Mouse (Mus musculus): Measurements from ENCODE around the gene Sec14l2. TPM values are rescaled to one million over a fixed set of nuclear protein-coding genes. Genes with fewer than 3 reads are reported as not detected.
A peak's percentile ranks its signal among the peaks of the same experiment; 100 is the strongest.
"Not testable (repeated sequence)": the region's sequence is repeated elsewhere in the genome, so short reads cannot be mapped to it uniquely, and the experiment has no call there.

The Sec14l2 gene
- total RNA-seq, 2 experiments from 2014 or later: 2.3 to 2.6 TPM

- DNase-seq (ENCODE audit: low spot score in 2 of 2): no peak
Observed at GRCm38 (mm10) chr11:4134400-4134799, 11.2 kb upstream of the Sec14l2 start.

- DNase-seq (ENCODE audit: low spot score in 2 of 2): no peak
Observed at GRCm38 (mm10) chr11:4133450-4133849, 10.2 kb upstream of the Sec14l2 start.

GRCm38 (mm10) chr11:4128461-4128860, 5.2 kb upstream of the Sec14l2 start:
- DNase-seq (ENCODE audit: low spot score in 2 of 2): not testable (repeated sequence)

GRCm38 (mm10) chr11:4127059-4127458, 3.8 kb upstream of the Sec14l2 start:
- no peak for DNase-seq (ENCODE audit: low spot score in 2 of 2)

- DNase-seq (ENCODE audit: low spot score in 2 of 2): no peak
Observed at GRCm38 (mm10) chr11:4123922-4124321, 707 bp upstream of the Sec14l2 start.

GRCm38 (mm10) chr11:4122226-4122625, 989 bp downstream of the Sec14l2 start:
- DNase-seq (ENCODE audit: low spot score in 2 of 2): no peak

- DNase-seq (ENCODE audit: low spot score in 2 of 2): no peak
Observed at GRCm38 (mm10) chr11:4121691-4122090, 1.5 kb downstream of the Sec14l2 start.

- DNase-seq (ENCODE audit: low spot score in 2 of 2): no peak
Observed at GRCm38 (mm10) chr11:4119635-4120034, 3.6 kb downstream of the Sec14l2 start.

GRCm38 (mm10) chr11:4118081-4118921, 4.9 kb downstream of the Sec14l2 start:
- DNase-seq (ENCODE audit: low spot score in 2 of 2): peak; percentile 42 to 62

- no peak for DNase-seq (ENCODE audit: low spot score in 2 of 2)
Observed at GRCm38 (mm10) chr11:4117372-4118071, 5.7 kb downstream of the Sec14l2 start.

GRCm38 (mm10) chr11:4116458-4117141, 6.6 kb downstream of the Sec14l2 start:
- no peak for DNase-seq (ENCODE audit: low spot score in 2 of 2)

- DNase-seq (ENCODE audit: low spot score in 2 of 2): no peak
Observed at GRCm38 (mm10) chr11:4115407-4115806, 7.8 kb downstream of the Sec14l2 start.

- DNase-seq (ENCODE audit: low spot score in 2 of 2): not testable (repeated sequence)
Observed at GRCm38 (mm10) chr11:4114541-4114940, 8.7 kb downstream of the Sec14l2 start.

GRCm38 (mm10) chr11:4113970-4114369, 9.2 kb downstream of the Sec14l2 start:
- DNase-seq (ENCODE audit: low spot score in 2 of 2): no peak

- DNase-seq (ENCODE audit: low spot score in 2 of 2): no peak
Observed at GRCm38 (mm10) chr11:4113496-4113895, 9.7 kb downstream of the Sec14l2 start.

- no peak for DNase-seq (ENCODE audit: low spot score in 2 of 2)
Observed at GRCm38 (mm10) chr11:4112861-4113260, 10.4 kb downstream of the Sec14l2 start.

- DNase-seq (ENCODE audit: low spot score in 2 of 2): no peak
Observed at GRCm38 (mm10) chr11:4112033-4112432, 11.2 kb downstream of the Sec14l2 start.

- no peak for DNase-seq (ENCODE audit: low spot score in 2 of 2)
Observed at GRCm38 (mm10) chr11:4108691-4109090, 14.5 kb downstream of the Sec14l2 start.

GRCm38 (mm10) chr11:4107901-4108300, 15.3 kb downstream of the Sec14l2 start:
- DNase-seq (ENCODE audit: low spot score in 2 of 2): not testable (repeated sequence)

GRCm38 (mm10) chr11:4105444-4105843, 17.8 kb downstream of the Sec14l2 start:
- DNase-seq (ENCODE audit: low spot score in 2 of 2): no peak

- DNase-seq (ENCODE audit: low spot score in 2 of 2): no peak
Observed at GRCm38 (mm10) chr11:4104989-4105388, 18.2 kb downstream of the Sec14l2 start.

GRCm38 (mm10) chr11:4103522-4103921, 19.7 kb downstream of the Sec14l2 start:
- DNase-seq (ENCODE audit: low spot score in 2 of 2): no peak

Measured in gastrocnemius, postnatal 4 days (tissue).